Mouse (Mus musculus) spleen, adult 12 weeks (tissue): Measurements from ENCODE around the gene Ap5z1.

Experiments used
- DNase-seq: peaks from one replicate; pipeline ENCODE4 v3.0.0; 2022; ENCODE audit warnings: low spot score

Gene Ap5z1

DNA sequence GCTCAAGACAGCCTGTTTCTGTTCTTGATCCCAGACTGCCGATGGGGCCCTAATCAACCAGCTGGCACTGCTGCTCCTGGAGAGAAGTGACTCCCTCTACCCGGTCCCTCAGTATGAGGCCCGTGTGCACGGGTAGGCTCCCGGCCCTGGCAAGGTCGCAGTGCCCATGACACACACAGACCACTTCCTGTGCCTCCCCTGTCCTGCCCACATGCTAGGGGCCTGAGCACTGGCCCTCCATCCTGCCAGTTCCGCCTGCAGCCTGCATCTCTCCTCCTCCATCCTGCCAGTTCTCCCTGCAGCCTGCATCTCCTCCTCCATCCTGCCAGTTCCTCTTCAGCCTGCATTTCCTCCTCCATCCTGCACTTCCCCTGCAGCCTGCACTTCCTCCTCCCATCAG, 11.9 kb downstream of the Ap5z1 start:
- DNase-seq: no peak

DNA sequence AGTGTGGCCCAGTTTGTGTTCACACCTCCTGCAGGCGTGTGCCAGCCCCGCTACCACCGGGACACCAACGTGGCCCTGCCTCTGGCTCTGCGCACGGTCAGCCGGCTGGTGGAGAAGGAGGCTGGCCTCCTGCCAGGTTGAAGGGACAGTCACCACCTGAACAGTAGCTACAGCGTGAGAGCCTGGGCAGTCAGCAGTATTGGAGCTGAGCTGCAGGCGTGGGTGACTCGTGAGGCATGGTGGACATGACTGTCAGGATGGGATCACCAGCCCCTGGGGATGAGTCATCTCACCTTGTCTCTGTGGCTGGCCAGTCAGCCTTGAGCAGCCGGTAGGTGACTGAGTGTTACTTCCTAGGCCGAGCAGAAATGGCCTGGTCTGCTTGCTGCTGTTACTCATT, 13.6 kb downstream of the Ap5z1 start:
- DNase-seq: no peak

DNA sequence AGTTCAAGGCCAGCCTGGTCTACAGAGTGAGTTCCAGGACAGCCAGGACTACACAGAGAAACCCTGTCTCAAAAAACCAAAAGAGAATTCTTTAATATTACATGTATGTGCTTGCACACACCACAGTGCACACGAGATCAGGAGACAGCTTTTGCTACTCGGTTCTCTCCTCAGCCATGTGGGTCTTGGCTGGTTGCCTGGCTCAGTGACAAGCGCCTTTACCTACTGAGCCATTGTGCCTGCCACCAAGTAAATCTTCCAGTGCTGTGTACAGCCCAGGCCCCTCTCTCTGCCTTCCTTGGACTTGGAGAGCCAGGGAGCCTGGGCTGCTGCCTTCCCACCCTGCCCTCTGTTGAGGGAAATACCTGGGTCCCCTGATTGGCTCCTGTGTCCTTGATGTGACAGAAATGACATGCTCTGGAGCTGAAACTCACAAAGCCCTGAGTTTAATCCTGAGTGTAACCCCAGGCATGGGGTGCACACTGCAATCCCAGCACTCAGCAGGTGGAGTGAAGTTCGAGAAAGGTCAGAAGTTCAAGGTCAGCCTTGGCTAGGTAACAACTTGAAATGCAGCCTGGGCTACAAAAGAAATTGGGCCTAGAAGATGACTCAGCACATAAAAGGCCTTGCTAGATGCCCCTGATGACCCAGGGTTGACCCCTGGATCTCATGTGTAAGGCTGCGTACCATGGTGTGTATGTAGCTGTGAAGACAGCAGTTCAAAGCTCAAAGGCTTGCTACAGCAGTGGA, 14.3 kb downstream of the Ap5z1 start:
- no peak for DNase-seq

DNA sequence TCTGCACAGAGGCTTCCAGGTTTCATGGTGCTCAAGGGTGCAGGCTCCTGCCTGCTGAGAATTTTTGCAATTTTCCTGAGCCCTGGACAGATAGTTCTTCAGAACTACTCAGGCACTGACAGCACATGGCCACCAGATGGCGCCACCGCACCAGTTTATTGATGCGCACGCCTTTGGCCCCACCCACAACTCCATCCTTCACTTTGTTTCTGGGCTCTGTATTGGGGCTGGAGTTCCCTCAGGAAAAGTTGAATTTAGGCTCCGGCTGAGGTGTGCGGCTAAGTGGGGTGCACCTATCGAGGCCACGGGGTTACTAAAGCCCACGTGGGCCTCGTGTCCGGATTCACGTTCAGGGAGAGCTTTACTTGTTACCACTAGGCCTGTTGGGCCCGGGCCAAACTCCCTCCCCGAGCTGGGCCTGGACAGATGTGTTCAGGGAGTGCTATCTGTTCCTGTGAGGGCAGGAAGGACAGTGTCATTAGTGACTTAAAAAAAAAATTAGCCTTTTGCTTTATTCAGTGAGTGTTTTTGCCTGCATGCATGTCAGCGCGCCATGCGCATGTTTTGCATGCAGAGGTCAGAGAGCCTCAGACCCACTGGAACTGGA, 15.2 kb downstream of the Ap5z1 start:
- peak; percentile 50 for DNase-seq

DNA sequence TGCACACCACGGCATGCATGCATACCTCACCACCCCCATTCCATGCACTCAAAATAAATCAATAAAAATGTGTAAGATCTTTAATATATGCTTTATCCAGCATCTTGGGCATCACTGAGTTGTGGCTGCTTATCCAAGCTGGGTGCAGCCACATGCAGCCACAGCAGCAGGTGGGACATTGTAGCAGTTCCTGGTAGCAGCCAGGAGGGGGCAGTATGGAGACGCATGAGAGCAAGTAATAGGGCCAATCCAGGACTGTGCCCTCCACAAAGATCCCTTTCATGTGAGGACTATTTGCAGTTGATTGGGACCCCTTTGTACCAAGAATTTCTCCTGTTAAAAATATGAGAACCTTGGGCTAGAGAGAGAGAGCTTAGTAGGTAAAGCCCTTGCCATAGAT, 18.8 kb downstream of the Ap5z1 start:
- peak; percentile 30 for DNase-seq

DNA sequence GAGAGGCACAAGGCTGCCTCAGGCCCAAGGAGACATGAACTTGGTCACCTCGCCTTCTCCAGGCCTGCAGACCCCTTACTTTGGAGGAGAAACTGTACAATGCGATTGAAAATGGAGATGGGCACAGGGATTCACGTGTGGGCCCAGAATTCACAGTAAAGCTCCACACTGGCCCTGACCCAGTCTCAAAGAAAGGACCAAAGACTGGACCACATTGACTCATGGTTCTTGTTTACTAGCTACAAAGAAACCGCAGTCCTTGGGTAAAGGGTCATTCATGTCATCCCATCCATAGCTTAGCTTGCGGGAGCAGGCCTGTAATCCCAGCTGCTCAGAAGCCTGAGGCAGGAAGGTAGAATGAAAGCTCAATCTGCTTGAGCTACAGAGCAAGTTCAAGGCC, 19.8 kb downstream of the Ap5z1 start:
- DNase-seq: no peak

DNA sequence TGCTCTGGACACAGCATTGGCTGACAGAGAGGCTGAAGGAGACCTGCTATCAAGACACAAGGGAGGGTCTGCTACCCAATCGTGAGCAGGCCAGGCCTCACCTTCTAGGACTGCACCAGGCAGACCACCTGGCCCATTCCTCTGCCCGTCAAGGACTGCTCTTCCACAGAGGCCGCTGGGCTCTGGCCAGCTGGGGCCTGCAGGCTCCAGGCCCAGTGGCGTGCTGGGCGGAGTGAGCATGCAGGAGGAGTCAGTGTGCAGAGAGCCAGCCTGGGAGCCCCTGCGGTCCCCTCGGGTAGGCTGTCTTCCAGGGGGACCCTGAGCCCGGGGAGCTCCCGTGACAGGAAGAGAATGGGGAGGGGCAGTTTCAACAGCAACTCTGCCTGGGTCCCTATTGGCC, 22.9 kb downstream of the Ap5z1 start:
- no peak for DNase-seq

DNA sequence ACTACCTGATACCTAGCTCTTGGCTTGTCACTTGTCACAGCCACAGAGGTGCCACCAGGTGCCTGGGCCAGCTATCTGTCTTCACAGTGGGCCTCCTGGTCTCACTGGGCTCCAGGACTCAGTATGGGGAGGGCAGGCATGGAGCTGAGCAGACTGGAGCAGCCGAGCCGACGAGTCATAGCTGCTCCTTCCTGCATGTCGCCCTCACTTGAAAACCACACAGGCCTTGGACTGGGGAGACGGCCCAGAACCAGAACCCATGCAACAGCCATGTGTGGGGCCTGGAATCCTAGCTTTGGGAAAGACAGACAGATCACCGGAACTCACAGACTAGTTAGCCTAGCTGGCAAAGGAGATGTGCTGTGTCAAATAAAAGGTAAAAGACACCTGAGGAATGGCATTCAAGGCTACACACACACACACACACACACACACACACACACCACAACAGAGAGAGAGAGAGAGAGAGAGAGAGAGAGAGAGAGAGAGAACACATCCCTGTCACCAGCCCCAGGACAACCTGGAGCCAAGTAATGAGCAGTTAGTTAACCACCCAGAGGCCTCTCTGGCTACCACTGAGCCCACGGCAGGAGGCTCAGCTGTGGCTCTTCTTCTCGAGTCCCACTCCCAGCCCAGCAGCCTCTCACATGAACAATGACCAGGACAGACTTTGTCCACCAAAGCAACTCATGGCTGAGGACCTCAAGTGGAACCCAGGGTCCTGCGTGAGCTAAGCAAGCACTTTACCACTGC, 26.4 kb downstream of the Ap5z1 start:
- DNase-seq: no peak

DNA sequence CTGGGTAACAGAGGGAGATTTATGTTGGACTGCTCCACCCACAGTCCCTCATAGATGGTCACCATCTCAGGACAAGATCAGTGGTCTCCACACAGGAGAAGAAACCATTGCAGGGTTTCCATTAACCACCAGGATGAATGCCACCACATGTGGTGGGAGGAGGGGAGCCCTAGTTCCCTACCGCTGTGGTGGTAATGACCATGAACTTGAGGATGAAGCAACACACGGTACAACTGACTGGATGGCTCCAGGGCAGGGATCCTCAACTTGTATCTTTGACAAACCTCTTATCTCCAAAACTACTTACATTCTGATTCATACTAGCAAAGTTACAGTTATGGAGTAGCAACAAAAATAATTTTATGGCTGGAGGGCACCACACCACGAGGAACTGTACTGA, 29.6 kb downstream of the Ap5z1 start:
- DNase-seq: no peak

DNA sequence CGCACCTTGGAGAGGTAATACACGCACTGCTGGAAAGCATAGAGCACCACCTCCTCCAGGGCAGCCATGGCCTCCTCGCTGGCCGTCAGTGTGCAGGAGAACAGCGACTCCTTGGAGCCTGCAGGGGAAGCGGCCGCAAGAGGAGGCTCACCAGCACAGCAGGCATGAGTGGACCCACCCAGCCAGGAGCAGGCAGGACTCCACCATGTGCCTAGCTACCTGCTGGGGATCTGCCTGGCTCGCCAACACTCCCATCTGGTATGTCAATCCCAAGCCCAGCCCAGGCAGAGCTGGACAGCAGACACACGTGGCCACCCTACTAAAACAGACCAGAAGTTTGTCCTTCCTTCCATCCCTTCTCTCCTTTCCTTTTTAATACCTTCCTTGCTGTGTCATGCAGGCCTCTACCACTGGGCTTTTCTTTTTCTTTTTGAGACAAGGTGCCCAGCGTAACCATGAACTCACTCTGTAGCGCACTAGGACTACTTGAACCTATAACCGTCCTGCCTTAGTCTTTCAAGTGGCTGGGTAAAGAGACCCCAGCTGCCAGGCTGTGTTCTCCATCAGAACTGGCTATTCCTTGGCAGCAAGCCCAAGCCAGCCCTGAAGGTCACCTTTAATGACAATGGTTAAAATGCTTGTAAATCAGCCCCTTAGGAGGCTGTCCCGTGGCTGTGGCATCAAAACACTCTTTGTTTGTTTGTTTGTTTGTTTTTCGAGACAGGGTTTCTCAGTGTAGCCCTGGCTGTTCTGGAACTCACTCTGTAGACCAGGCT, 31.8 kb downstream of the Ap5z1 start:
- no peak for DNase-seq

DNA sequence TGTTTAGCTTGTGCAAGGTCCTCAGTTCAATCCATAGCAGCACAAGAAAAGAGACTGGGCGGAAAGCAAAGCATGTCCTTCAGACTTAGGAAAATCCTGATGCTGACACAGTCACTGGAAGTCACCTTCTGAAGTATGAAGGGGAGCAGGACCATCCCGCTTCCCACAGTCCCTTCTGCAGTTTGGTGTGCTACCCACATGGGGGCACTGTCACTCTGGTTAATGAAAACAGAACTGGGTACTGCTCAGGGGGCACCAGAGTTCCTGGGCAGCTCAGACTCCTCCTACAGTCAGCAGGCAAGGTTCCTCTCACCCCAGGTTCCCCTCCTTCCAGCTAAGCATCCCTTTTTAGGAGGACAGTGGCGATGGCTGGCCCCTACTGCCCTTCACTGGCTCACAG, 35.2 kb downstream of the Ap5z1 start:
- no peak for DNase-seq

DNA sequence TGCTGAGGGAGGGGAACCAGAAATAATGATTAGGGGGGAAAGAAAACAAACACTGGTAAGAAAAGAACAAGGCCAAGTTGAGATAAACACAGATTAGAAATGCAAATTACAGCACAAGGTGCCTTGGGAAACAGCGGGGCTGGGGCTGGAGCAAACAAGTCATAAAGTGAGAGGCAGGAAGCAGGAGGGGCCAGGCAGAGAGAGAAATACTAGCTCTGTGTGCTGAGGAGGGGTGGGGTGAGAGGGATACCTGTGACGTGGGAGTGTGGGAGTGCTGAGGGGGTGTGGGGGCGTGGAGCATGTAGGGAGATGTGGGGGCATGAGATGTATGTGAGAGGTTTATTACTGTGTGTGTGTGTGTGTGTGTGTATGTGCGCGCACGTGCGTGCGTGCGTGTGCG, 37.2 kb downstream of the Ap5z1 start:
- DNase-seq: no peak

DNA sequence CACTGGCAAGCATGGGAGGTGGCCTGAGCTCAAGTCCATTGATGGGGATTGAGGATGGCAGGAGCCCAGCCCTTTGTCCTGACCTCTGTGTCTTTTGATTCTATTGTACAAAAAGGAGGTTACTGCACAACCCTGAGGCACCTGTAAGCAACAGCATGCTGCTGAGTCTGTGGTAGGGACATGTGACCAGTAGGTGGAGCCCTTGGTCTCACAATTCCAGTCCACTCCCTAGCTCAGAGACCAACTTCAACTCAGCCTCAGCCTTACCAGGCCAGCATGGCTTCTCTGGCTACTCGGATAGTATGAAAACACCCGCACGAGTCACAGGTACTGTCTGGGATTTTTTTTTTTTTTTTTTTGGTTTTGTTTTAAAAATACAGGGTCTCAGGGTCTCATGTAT, 38.7 kb downstream of the Ap5z1 start:
- peak; percentile 31 for DNase-seq

DNA sequence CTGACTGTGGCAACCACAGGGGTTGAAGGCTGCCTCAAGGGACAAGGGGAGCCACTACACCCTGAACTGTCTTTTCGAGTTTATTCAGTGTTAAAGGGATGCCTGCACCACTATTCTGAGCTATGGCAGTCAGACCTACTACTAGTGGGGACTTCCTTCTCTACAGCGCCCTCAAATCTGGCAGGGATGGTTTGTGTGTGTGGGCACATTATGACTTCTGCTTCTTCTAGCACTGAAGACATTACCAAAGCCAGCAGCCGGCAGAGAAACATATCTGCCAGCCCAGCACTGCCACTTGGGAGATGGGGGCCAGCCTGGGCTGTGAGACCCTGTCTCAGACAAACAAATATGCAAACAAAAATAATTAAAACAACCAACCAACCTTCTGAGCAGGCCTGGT, 40.4 kb downstream of the Ap5z1 start:
- no peak for DNase-seq

DNA sequence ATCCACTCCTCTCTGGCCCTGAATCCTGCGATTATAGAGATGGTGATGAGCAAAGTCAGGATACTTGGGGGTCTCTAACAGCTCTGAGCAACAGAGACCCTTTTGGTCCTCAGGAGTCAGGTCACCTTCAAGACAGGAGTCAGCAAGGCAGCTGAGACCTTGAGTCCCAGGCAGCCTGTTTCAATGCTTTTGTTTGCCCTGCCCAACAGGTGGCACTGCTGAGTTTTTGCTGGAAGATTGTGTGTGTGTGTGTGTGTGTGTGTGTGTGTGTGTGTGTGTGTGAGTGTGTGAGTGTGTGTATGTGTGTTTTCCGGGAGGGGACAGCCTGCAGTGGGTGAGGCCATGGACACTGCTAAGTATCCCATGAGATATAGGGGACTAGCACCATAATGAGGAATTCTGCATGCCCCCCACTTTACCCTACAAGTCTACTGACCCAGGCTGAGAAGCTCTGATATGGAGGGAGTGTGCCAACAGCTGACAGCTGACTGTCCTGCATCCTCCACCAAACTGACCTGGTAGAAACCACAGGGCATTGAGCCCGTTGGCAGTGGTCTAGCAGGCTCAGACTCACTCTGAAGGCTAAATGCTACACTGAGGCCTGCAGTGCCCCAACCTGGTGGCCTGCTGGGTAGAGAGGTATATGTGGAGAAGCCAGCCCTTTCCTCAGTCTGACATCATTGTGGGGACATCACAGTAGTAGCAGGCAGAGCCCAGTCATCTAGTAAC, 42.1 kb downstream of the Ap5z1 start:
- DNase-seq: no peak

DNA sequence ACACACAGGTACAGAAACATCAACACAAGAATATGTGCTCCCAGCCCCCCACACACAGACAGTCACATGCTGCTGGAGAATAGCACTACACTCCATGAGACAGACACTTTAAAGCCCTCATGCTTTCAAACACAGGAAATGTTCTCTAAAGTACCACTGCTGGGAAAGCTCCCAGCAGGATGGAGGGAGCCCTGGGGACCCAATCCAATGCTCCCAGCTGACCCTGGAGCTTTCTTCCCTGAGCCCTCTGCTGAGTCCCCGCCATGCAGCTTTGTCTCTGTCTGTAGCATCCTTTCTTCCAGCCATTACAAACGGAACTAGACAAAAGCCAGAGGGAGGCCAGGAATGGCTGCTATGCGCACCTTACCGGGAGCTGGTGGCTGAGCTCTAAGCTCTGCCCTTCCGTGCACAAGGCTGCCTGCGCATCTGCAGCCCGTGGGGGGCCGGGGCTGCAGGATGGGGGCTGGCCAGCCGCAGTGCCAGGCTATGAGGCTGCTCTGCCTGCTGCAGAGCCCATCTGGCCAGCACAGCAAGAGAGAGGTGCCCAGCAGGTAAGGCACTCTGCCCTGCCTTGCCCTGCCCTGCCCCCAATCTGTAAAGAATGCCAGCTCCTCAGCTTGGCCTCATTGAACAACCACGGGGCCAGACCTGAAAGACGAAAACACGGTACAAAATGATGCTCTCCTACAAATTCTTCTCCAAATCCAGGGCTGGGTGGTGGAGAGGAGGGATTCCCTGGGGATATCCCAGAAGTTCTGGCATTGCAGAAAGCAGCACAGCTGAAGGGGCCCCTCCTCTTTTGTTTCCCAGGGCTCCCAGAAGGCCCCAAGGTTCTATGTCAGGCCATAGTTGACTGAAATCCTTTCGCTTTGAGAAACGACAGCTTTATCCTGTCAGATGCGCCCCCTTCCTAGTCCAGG, 45.7 kb downstream of the Ap5z1 start:
- DNase-seq: no peak

DNA sequence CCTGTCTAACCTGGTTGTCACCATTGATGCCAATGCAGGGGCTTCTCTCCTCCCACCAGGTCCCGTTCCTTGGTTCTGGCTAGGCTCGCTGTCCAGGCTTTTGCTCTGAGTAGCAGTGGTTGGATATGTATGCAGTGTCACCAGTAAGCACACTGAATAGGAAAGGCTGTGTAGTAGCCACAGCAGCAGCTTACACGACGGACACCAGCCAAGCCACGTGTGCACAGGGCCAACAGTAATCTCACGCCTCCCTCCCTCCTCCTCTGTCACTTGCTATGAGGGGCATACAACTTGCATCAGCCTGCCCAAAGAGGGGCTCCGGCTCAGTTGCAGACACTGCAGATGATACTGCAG, 46.3 kb downstream of the Ap5z1 start:
- DNase-seq: no peak

DNA sequence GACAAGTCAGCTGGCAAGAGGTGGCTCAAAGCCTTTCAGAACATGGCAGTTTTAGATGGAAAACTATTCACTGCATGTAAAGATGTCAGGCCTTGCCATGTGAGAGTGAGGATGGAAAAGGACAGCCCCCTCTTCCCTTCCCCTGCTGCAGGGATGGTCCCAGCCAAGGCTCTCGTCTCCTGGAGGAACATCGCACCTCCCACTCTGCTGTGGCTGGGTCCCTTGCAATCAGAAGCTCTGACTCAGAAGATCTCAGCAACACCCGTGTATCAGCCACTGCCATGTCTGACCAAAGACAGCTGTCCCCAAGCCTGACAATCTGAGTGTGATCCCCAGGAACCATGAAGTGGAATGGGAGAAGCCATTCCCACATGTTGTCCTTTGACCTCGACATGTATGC, 48.4 kb downstream of the Ap5z1 start:
- DNase-seq: no peak

DNA sequence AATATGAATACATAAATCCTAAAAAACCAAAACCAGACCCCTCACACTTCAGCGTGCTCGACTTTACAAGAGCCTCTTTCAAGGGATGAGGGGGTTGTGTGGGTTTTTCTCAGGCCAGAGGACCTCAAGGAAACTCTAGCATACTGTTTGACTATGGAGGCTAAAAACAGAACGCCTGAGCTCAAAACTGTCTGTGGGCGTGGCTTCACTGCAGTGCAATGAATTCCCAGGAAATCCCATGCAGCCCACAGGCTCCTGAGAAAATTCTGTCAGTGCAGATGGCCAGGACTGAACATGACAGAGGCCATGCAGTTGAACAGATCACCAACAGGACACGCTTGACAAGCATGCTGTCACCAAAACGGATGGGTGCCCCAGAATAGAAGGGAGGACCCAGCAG, 55.2 kb downstream of the Ap5z1 start:
- DNase-seq: no peak

DNA sequence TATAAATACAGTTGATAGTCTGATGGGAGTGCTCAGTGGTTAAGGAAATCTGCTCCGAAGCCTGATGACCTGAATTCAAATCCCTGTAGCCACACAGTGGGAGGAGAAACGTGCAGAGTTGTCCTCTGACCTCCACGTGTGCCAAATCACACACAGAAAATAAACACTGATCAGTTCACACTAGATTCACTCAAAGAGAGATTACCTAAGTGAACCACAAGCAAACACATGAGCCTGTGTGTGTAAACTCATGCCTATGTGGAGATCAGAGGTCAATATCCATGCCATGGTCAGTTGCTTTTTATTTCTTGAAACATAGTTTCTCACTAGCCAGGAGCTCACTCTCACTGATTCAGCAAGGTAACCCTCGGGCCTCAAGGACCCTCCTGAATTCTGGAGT, 56.6 kb downstream of the Ap5z1 start:
- DNase-seq: no peak
